Mouse (Mus musculus): ENCODE data around the gene Psma4.

- TF ChIP-seq EP300 (IDR thresholded peaks at IDR 0.05), result no peak
- TF ChIP-seq CTCF (IDR thresholded peaks at IDR 0.05), result no peak
Observed at GRCm38 (mm10) chr9:54980674-54981073, 30.1 kb downstream of the Psma4 start, which contains the start of gene Chrna5.
